Mouse (Mus musculus) c-Kit-positive CD71-positive TER-119-positive erythroid progenitor cells, embryonic 14.5 days (primary cell): ENCODE data around the gene Exoc5.

Source experiments
- DNase-seq: peaks from one replicate; pipeline ENCODE4 v3.0.0-alpha.2; 2013; ENCODE audit warnings: low spot score

Gene Exoc5

GRCm38 (mm10) chr14:49001655-49002054 lies 64.8 kb downstream of the Exoc5 start:
- DNase-seq: no peak

- DNase-seq: no peak
Measured at GRCm38 (mm10) chr14:48998795-48999194, 67.7 kb downstream of the Exoc5 start.

DNA sequence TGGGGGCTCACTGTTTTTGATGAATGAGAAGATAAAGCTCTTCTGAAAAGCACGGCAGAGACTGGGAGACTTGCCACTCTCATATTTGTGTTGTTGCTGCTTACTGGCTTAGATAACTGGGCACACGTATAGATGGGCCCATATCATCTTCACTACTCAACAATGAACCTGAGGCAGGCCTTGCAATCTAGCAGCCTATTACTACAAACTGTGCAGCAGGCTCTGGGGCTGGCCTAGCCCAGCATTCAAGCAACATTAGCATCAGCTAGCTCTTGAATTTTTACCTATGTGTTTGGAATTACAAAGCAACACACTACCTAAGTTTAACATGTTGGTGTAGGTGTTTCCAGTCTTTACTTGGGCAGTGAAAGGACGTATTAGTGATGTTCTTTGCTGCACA lies 72.6 kb downstream of the Exoc5 start:
- DNase-seq: no peak

- no peak for DNase-seq
Measured at GRCm38 (mm10) chr14:48992070-48992580, 74.3 kb downstream of the Exoc5 start.

DNA sequence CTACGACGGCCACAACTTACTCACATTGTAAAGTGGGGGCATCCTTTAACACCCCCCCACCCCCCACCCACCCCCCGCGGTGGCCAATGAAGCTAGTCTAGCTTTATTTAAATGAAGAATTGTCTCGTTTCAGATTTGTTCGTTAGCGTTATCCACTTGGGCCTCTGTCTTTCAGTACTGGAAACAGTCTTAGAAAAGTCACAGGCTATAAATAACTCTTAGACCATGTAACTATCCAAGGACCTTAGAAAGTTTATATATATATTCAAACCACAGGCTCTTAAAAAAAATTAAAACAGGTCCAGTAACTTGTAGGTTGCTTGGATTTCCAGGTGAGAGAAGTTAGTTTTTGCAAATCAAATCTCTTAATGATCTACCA lies 75.3 kb downstream of the Exoc5 start:
- DNase-seq: no peak

GRCm38 (mm10) chr14:48990471-48991143 lies 75.8 kb downstream of the Exoc5 start:
- no peak for DNase-seq

DNA sequence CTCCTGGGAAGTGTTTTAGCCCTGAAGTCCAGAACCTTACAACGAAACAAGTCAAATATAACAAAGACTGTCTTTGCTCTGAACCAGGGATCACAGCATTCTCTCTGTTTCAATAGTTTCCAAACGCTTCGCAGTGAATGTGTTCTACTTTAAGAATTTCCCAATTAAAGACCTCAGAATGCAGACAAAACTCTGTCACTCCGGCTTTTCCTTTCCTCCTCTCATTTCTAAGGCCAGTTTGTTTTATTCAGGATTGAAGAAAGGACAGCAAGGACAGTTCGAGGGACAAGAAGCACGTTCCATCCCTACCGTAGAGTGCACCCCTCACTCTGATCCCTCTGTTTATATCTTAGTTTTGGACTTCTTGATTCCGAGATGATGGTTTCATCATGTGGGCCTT lies 76.6 kb downstream of the Exoc5 start:
- no peak for DNase-seq

DNA sequence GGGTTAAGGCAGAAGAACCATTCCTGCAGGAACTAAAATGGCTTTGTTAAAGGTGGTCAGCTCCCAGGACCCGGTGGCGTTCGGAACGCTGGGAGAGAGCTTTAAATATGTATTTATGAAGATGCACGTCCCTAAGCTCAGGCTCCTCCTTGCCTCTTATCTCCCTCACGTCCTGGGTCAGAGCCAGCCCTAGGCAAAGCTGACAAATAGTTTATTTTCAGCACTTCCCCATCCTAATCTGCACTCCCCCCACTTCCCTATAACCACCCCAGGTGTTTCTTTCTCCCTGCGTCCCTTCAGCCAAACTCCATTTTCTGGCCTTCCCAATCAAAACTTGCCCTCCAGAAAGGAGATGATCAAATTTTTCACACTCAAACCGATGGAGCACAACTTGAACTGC lies 80.2 kb downstream of the Exoc5 start:
- no peak for DNase-seq

DNA sequence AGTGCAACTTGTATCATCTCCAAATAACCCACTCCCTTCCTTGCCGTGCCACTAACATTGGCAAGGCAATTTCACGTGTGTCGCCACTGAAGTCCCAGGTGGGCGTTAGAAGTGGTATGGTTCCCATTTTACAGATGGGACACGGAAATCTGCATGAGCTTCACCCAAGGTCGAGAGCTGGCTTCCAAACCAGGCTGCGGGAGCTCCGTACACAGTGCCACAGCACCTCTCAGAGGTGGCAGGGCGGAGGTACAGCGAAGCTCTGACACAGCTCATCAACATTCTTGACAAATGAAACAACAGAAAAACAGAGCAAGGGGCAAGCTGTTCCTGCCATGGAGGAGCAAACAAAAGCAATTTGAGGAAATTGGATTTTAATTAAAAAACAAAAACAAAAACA lies 80.8 kb downstream of the Exoc5 start:
- DNase-seq: no peak

- no peak for DNase-seq
Measured at GRCm38 (mm10) chr14:48978971-48979388, 87.5 kb downstream of the Exoc5 start.

- DNase-seq: no peak
Measured at GRCm38 (mm10) chr14:48971546-48971945, 94.9 kb downstream of the Exoc5 start.

- no peak for DNase-seq
Measured at GRCm38 (mm10) chr14:48968670-48969069, 97.8 kb downstream of the Exoc5 start.
